Comparison of ENCODE assay signal across 10 mouse cellular contexts in the genomic region with DNA sequence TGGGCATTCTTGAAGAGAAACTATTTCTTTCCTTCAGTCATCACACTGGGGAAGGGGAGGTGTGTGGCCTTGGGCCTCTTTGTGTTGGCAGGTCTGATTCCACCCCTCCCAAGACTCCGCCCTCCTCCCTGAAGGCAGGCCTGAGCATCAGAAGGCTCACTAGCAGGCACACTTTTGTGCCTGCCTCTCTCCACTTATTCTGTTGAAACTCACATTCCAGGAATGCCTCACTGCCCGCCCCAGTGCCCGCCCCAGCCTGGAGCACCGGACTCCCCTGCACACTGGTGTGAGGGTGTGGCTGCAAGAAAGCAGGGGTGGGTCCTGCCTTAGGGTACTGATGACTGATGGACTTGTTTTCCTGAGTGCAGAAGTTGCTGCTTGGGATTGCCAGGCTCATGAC. TPM values are rescaled to one million over a fixed set of nuclear protein-coding genes. Genes with fewer than 3 reads are reported as not detected.
A peak's percentile ranks its signal among the peaks of the same experiment; 100 is the strongest.
DNase-seq lines count a peak whose midpoint lies in the region; ATAC-seq and TF ChIP-seq lines count a peak whose summit lies in the region.
"Had no signal": no experiment of that assay in that cellular context is flagged by ENCODE, and none has a peak within 500 bp of the region (broad histone marks: within the 10 kb centered on the region; RNA-seq: fewer than 3 reads in every experiment).

No protein-coding gene starts in this region.

- no peak overlapping the region for H3K9ac ChIP-seq in heart, embryonic 14.5 days (ENCODE audit: low read length)
- no peak overlapping the region for H3K9ac ChIP-seq in kidney, postnatal 0 days (ENCODE audit: low read depth, low read length)
- H3K9ac ChIP-seq: hindbrain, embryonic 14.5 days had no signal

- no peaks in the 10 kb centered on the region for H3K9me3 ChIP-seq in heart, embryonic 14.5 days (ENCODE audit: control insufficient read depth, low read length)
- no peaks in the 10 kb centered on the region for H3K9me3 ChIP-seq in kidney, postnatal 0 days (replicated peaks; ENCODE audit: low read length)

- peak; percentile 23; the same call in 1 of the 2 replicates for ATAC-seq in heart, embryonic 14.5 days (ENCODE audit: insufficient number of reproducible peaks, insufficient read depth, low FRiP score, low read depth)
- ATAC-seq in kidney, postnatal 0 days (replicated peaks; ENCODE audit: low FRiP score, low read depth) = peak; percentile 69; the same call in 1 of the 2 replicates
- no peak for ATAC-seq in megakaryocyte, adult 5-6 weeks (ENCODE audit: poor library complexity, severe bottlenecking)

- no peak overlapping the region for H3K4me2 ChIP-seq in heart, embryonic 14.5 days (ENCODE audit: low read length)
- H3K4me2 ChIP-seq in kidney, postnatal 0 days (ENCODE audit: low read length) = no peak overlapping the region
- H3K4me2 ChIP-seq: hindbrain, embryonic 14.5 days had no signal

- 21% methylated on average over 4 of the region's 4 CpGs for WGBS in heart, embryonic 14.5 days
- WGBS in kidney, postnatal 0 days = 42% methylated on average over 4 of the region's 4 CpGs

- peaks cover 23 to 24% of the 10 kb centered on the region in 2 experiments for H3K4me1 ChIP-seq in heart, embryonic 14.5 days (ENCODE audit: control insufficient read depth in 2 of 2, insufficient read depth in 2 of 2, low read length in 2 of 2)
- H3K4me1 ChIP-seq in kidney, postnatal 0 days (replicated peaks; ENCODE audit: insufficient read depth, low read length) = peaks cover 7% of the 10 kb centered on the region; the same call in 1 of the 2 replicates

- no peak for TF ChIP-seq CTCF in kidney, postnatal 0 days (IDR thresholded peaks at IDR 0.05; ENCODE audit: low read depth)

- DNase-seq in heart, postnatal 36 days = no peak
- DNase-seq in ZHBTc4 (ENCODE audit: low read depth, low spot score) = peak; percentile 96
- DNase-seq in kidney, postnatal 0 days (ENCODE audit: low spot score) = peak; percentile 54
- DNase-seq in lung, postnatal 4 days = peak; percentile 69 to 88
- DNase-seq in c-Kit-positive CD71-positive TER-119-positive erythroid progenitor cells, embryonic 14.5 days (ENCODE audit: low spot score) = no peak
- no peak for DNase-seq in adrenal gland, postnatal 36 days
- DNase-seq: cerebellum, postnatal 25 days had no signal

- H3K4me3 ChIP-seq in heart, embryonic 14.5 days (ENCODE audit: control insufficient read depth in 1 of 2, insufficient read depth in 1 of 2, low read depth in 1 of 2, low read length in 2 of 2) = no peak overlapping the region
- H3K4me3 ChIP-seq in kidney, postnatal 0 days (replicated peaks; ENCODE audit: low read depth, low read length) = no peak overlapping the region

- intact Hi-C loops in heart, postnatal 36 days (cut with DNase I) = no loop called here

- no peaks in the 10 kb centered on the region for H3K27me3 ChIP-seq in heart, embryonic 14.5 days (ENCODE audit: control insufficient read depth, insufficient read depth, low read length)
- H3K27me3 ChIP-seq in kidney, postnatal 0 days (ENCODE audit: insufficient read depth, low read length) = no peaks in the 10 kb centered on the region

- peak overlapping the region in 1 of 2 experiments; percentile 48; a peak in 3 of 4 replicates for H3K27ac ChIP-seq in heart, embryonic 14.5 days (replicated peaks in 1 of 2; ENCODE audit: control insufficient read depth in 1 of 2, insufficient read depth in 1 of 2, low read depth in 2 of 2, low read length in 2 of 2)
- no peak overlapping the region for H3K27ac ChIP-seq in kidney, postnatal 0 days
- H3K27ac ChIP-seq: hindbrain, embryonic 14.5 days had no signal

- H3K36me3 ChIP-seq in heart, embryonic 14.5 days (ENCODE audit: control insufficient read depth, insufficient read depth, low read length) = peaks cover 4% of the 10 kb centered on the region; the same call in 1 of the 2 replicates
- no peaks in the 10 kb centered on the region for H3K36me3 ChIP-seq in kidney, postnatal 0 days (ENCODE audit: insufficient read depth, low read length)

RNA-seq across cellular contexts. Expression of a gene that starts 46.5 kb away (rescaled TPM):
- 60.0 and 73.5 TPM in 2 replicates for polyA plus RNA-seq in heart, embryonic 14.5 days (2014; fragmentation: Nextera tagmentation; extraction: Ambion mirVana)
- total RNA-seq in heart, postnatal 36 days (2021) = 100 to 1,000 TPM; 120 to 129 TPM
- 14.5 and 14.8 TPM in 2 replicates for polyA plus RNA-seq in kidney, postnatal 0 days (2015; fragmentation: Nextera tagmentation; extraction: Ambion mirVana)
- total RNA-seq in megakaryocyte, adult 5-6 weeks (2015) = 0.68 TPM in 1 of 2 replicates, not detected in the other
- total RNA-seq in megakaryocyte, adult 5-6 weeks (2017) = 0.65 TPM in 1 of 2 replicates, not detected in the other
- total RNA-seq in adrenal gland, postnatal 36 days (2021) = 10 to 100 TPM; 38.5 to 94.6 TPM

RNA-seq across cellular contexts. Expression of a gene that starts 49.5 kb away (rescaled TPM):
- not detected in 2 replicates for polyA plus RNA-seq in heart, embryonic 14.5 days (2014; fragmentation: Nextera tagmentation; extraction: Ambion mirVana)
- not detected for total RNA-seq in heart, postnatal 36 days (2021)
- polyA plus RNA-seq in kidney, postnatal 0 days (2015; fragmentation: Nextera tagmentation; extraction: Ambion mirVana) = not detected in 2 replicates
- not detected in 2 replicates for total RNA-seq in megakaryocyte, adult 5-6 weeks (2015)
- total RNA-seq in megakaryocyte, adult 5-6 weeks (2017) = not detected in 2 replicates
- not detected for total RNA-seq in adrenal gland, postnatal 36 days (2021)
- polyA plus RNA-seq: hindbrain, embryonic 14.5 days had no signal

Comparison
In these comparisons a context has a peak if more than half of its experiments do, and no peak if none do; other contexts are left out.
1. DNase-seq: peak in ZHBTc4 (single experiment), kidney, postnatal 0 days (single experiment) and lung, postnatal 4 days (2 of 2); none in heart, postnatal 36 days (0 of 2), c-Kit-positive CD71-positive TER-119-positive erythroid progenitor cells, embryonic 14.5 days (single experiment) and adrenal gland, postnatal 36 days (0 of 2).
2. RNA of a gene that starts 46.5 kb away (total RNA-seq): 120 to 129 TPM in heart, postnatal 36 days and 38.5 to 94.6 TPM in adrenal gland, postnatal 36 days; 0.65 to 0.68 TPM in megakaryocyte, adult 5-6 weeks; every median in the first group is over 10 times any median in the second.